Mouse (Mus musculus) MEL (cell line): ENCODE results near the gene Cacna1s.
A peak's percentile ranks its signal among the peaks of the same experiment; 100 is the strongest.

Experiments used
- CHD2 ChIP-seq: IDR thresholded peaks from 2 replicates; pipeline ENCODE4 v1.6.1; 2011; ENCODE audit warnings: low read length, improper control_type of control experiment
- CTCF ChIP-seq, 3 experiments: IDR thresholded peaks in 2 of 3; conservative IDR thresholded peaks in 1 of 3; 2 replicates each; pipeline ENCODE4 v1.5.1; 2011 to 2012; ENCODE audit warnings: low read length in 3 of 3, low read depth in 2 of 3, mild to moderate bottlenecking in 2 of 3, improper control_type of control experiment in 1 of 3, inconsistent platforms in 1 of 3, mixed read lengths in 1 of 3, moderate library complexity in 1 of 3; ENCODE audit not compliant: control insufficient read depth in 1 of 3, insufficient read depth in 1 of 3, poor library complexity in 1 of 3, severe bottlenecking in 1 of 3
- E2F4 ChIP-seq: IDR thresholded peaks from 2 replicates; pipeline ENCODE4 v1.6.1; 2011; ENCODE audit warnings: low read depth, low read length, improper control_type of control experiment, borderline replicate concordance
- EP300 ChIP-seq, 2 experiments: IDR thresholded peaks; 2 replicates each; pipeline ENCODE4 v1.6.1; 2011; ENCODE audit warnings: improper control_type of control experiment in 2 of 2, low read length in 2 of 2, low read depth in 1 of 2, mild to moderate bottlenecking in 1 of 2
- GATA1 ChIP-seq: IDR thresholded peaks from 2 replicates; pipeline ENCODE4 v1.6.1; 2011; ENCODE audit warnings: low read depth, low read length, improper control_type of control experiment
- MAX ChIP-seq: IDR thresholded peaks from 2 replicates; pipeline ENCODE4 v1.6.1; 2011; ENCODE audit warnings: low read length, improper control_type of control experiment
- MEF2A ChIP-seq: IDR thresholded peaks from 2 replicates; pipeline ENCODE4 v1.6.1; 2014; ENCODE audit warnings: low read depth, mild to moderate bottlenecking, inconsistent platforms, low read length, improper control_type of control experiment; ENCODE audit not compliant: poor library complexity, insufficient replicate concordance, severe bottlenecking; ENCODE audit errors: extremely low read depth
- MXI1 ChIP-seq: IDR thresholded peaks from 2 replicates; pipeline ENCODE4 v1.6.1; 2011; ENCODE audit warnings: mild to moderate bottlenecking, low read depth, low read length, improper control_type of control experiment
- NRF1 ChIP-seq: IDR thresholded peaks from 2 replicates; pipeline ENCODE4 v1.6.1; 2014; ENCODE audit warnings: low read depth, mild to moderate bottlenecking, inconsistent platforms, low read length, improper control_type of control experiment, moderate library complexity; ENCODE audit not compliant: poor library complexity, insufficient read depth, severe bottlenecking
- POLR2A ChIP-seq, 2 experiments: IDR thresholded peaks; 2 replicates each; pipeline ENCODE4 v1.6.1; 2011 to 2012; ENCODE audit warnings: low read length in 2 of 2, mild to moderate bottlenecking in 2 of 2, control low read depth in 1 of 2, improper control_type of control experiment in 1 of 2, low read depth in 1 of 2, moderate library complexity in 1 of 2; ENCODE audit not compliant: control insufficient read depth in 1 of 2, insufficient read depth in 1 of 2, poor library complexity in 1 of 2
- ZKSCAN1 ChIP-seq: IDR thresholded peaks from 2 replicates; pipeline ENCODE4 v1.6.1; 2012; ENCODE audit warnings: low read depth, mild to moderate bottlenecking, inconsistent platforms, low read length, improper control_type of control experiment, moderate library complexity

- TF ChIP-seq POLR2A (IDR thresholded peaks at IDR 0.05; ENCODE audit: control insufficient read depth in 1 of 2, insufficient read depth in 1 of 2, low read depth in 1 of 2, low read length in 2 of 2, poor library complexity in 1 of 2) (peak in 1 of 2 experiments; percentile 50; a peak in 1 of 4 replicates), CTCF (IDR thresholded peaks at IDR 0.05 in 2 of 3, conservative IDR thresholded peaks at IDR 0.05 in 1 of 3; ENCODE audit: control insufficient read depth in 1 of 3, insufficient read depth in 1 of 3, low read depth in 2 of 3, low read length in 3 of 3, poor library complexity in 1 of 3, severe bottlenecking in 1 of 3) (no peak), CHD2 (peak; percentile 73), E2F4 (no peak), GATA1 (no peak), EP300 (IDR thresholded peaks at IDR 0.05; ENCODE audit: low read depth in 1 of 2, low read length in 2 of 2) (no peak), MXI1 (peak; percentile 51), NRF1 (no peak), MAX (no peak), MEF2A (no peak), ZKSCAN1 (no peak)
Observed at GRCm38 (mm10) chr1:136017907-136018313, 34.6 kb upstream of the Cacna1s start.
